Mouse (Mus musculus) C2C12 (cell line): ENCODE data around the gene Senp7.

Experiments
- CEBPB ChIP-seq: IDR thresholded peaks from one replicate; pipeline ENCODE4 v1.6.1; 2011; ENCODE audit warnings: low read depth, mild to moderate bottlenecking, control low read depth, moderate library complexity
- CTCF ChIP-seq: IDR thresholded peaks from one replicate; pipeline ENCODE4 v1.5.1; 2011; ENCODE audit not compliant: control insufficient read depth, insufficient read depth, insufficient read length
- MYOG ChIP-seq: IDR thresholded peaks from one replicate; pipeline ENCODE4 v1.6.1; 2011; ENCODE audit not compliant: control insufficient read depth, insufficient read length; ENCODE audit errors: extremely low read depth
- USF1 ChIP-seq: IDR thresholded peaks from one replicate; pipeline ENCODE4 v1.6.1; 2011; ENCODE audit warnings: low read depth, mild to moderate bottlenecking, control low read depth, moderate library complexity

- TF ChIP-seq CTCF (no peak), MYOG (no peak), USF1 (no peak), CEBPB (no peak)
Observed at GRCm38 (mm10) chr16:56029661-56030082, 18.5 kb upstream of the Senp7 start, which contains the start of gene Pcnp.
